Mouse (Mus musculus) common myeloid progenitor, adult 5-6 weeks (primary cell): ENCODE measurements at regions not wholly inside any gene's neighbourhood (a gene's known extent, or its start where the extent isn't known, plus 50 kb on each side); places are given as distances from the start of the nearest gene placed in this dataset.

Source experiments
- ATAC-seq: replicated peaks from 2 replicates; pipeline ENCODE4 v1.8.0; 2016; ENCODE audit warnings: low read depth, mild to moderate bottlenecking, moderate TSS enrichment, inconsistent platforms; ENCODE audit not compliant: poor library complexity, severe bottlenecking

- no peak for ATAC-seq
Measured at GRCm38 (mm10) chr2:47424910-47425309, 1389.0 kb upstream of the Acvr2a start.

- no peak for ATAC-seq
Measured at GRCm38 (mm10) chr2:47429843-47430242, 1384.1 kb upstream of the Acvr2a start.

- no peak for ATAC-seq
Measured at GRCm38 (mm10) chr2:47466043-47466442, 1347.9 kb upstream of the Acvr2a start.

GRCm38 (mm10) chr2:47491874-47492539 lies 1321.9 kb upstream of the Acvr2a start:
- peak; percentile 84 for ATAC-seq
